Mouse (Mus musculus) forebrain, embryonic 12.5 days (tissue): Measurements from ENCODE around the gene Rnf223. TPM values are rescaled to one million over a fixed set of nuclear protein-coding genes. Genes with fewer than 3 reads are reported as not detected.

Experiments used
- ATAC-seq: fragments of 200-750 bp; cut with Nextera tagmentation; 2 replicates; pipeline ENCODE4 v1.8.0; 2017; ENCODE audit warnings: moderate TSS enrichment; ENCODE audit not compliant: low FRiP score
- H3K27ac ChIP-seq: fragments of 300-500 bp; sonication (generic); 2 replicates; pipeline ENCODE4 v1.5.1; 2016; ENCODE audit warnings: mild to moderate bottlenecking
- H3K27me3 ChIP-seq: fragments of 300-500 bp; sonication (generic); 2 replicates; pipeline ENCODE4 v1.6.1; 2016; ENCODE audit warnings: mild to moderate bottlenecking
- H3K36me3 ChIP-seq: fragments of 300-500 bp; sonication (generic); replicated peaks from 2 replicates; pipeline ENCODE4 v1.6.1; 2016; ENCODE audit warnings: mild to moderate bottlenecking
- H3K4me1 ChIP-seq: fragments of 300-500 bp; sonication (generic); 2 replicates; pipeline ENCODE4 v1.6.1; 2016
- H3K4me2 ChIP-seq: fragments of 300-500 bp; sonication (generic); 2 replicates; pipeline ENCODE4 v1.6.1; 2016; ENCODE audit warnings: mild to moderate bottlenecking, moderate library complexity
- H3K4me3 ChIP-seq: fragments of 300-500 bp; sonication (generic); replicated peaks from 2 replicates; pipeline ENCODE4 v1.5.1; 2016; ENCODE audit warnings: mild to moderate bottlenecking
- H3K9ac ChIP-seq: fragments of 300-500 bp; sonication (generic); 2 replicates; pipeline ENCODE4 v1.6.1; 2016; ENCODE audit warnings: mild to moderate bottlenecking
- H3K9me3 ChIP-seq: fragments of 300-500 bp; sonication (generic); 2 replicates; pipeline ENCODE4 v1.6.1; 2016
- WGBS: fragments of 180-500 bp; shearing (Covaris S2); methylation state at CpG from one replicate; pipeline ENCODE4 v1.1.7; 2016; 5-methylcytosine and 5-hydroxymethylcytosine counted together
- polyA plus RNA-seq: library from polyadenylated mRNA; unstranded; fragments of >200 nt; fragmentation: Nextera tagmentation; extraction: Ambion mirVana; gene quantifications from 2 replicates; pipeline ENCODE4 v1.2.1, GENCODE M21; 2016

Gene Rnf223
- 1.2 and 1.3 TPM in 2 replicates for polyA plus RNA-seq

- Histone ChIP-seq H3K9ac (no peak within 1 kb of the TSS), H3K36me3 (peaks cover 20% of the 10 kb centered on the region), H3K27me3 (no peaks in the 10 kb centered on the region), H3K4me1 (0 out of 2 replicates have a peak, but pooled peaks cover 8% of the 10 kb centered on the region), H3K9me3 (no peaks in the 10 kb centered on the region), H3K4me2 (no peak within 1 kb of the TSS), H3K4me3 (no peak within 1 kb of the TSS), H3K27ac (no peak within 1 kb of the TSS)
- no peak for ATAC-seq
- 87% methylated on average over 15 of the region's 15 CpGs for WGBS
Observed at GRCm38 (mm10) chr4:156130436-156130835, at the start of gene Rnf223. Gene Rnf223, plus strand, starts transcription at chr4:156130513.

- Histone ChIP-seq H3K4me2 (no peak overlapping the region), H3K4me1 (peaks cover 6% of the 10 kb centered on the region), H3K9ac (no peak overlapping the region), H3K27me3 (peaks cover 17% of the 10 kb centered on the region), H3K9me3 (no peaks in the 10 kb centered on the region), H3K36me3 (no peaks in the 10 kb centered on the region), H3K27ac (no peak overlapping the region), H3K4me3 (no peak overlapping the region)
- 68% methylated on average over 4 of the region's 4 CpGs for WGBS
- no peak for ATAC-seq
Observed at GRCm38 (mm10) chr4:156082621-156083234, 47.6 kb upstream of the Rnf223 start.

GRCm38 (mm10) chr4:156083348-156083747 lies 47.0 kb upstream of the Rnf223 start:
- WGBS: 80% methylated on average over 5 of the region's 5 CpGs
- Histone ChIP-seq H3K36me3 (no peaks in the 10 kb centered on the region), H3K4me3 (no peak overlapping the region), H3K27ac (no peak overlapping the region), H3K4me1 (no peaks in the 10 kb centered on the region), H3K9ac (no peak overlapping the region), H3K27me3 (peaks cover 11% of the 10 kb centered on the region), H3K4me2 (no peak overlapping the region), H3K9me3 (no peaks in the 10 kb centered on the region)
- ATAC-seq: no peak

- Histone ChIP-seq H3K4me2 (no peak overlapping the region), H3K4me1 (no peaks in the 10 kb centered on the region), H3K9ac (no peak overlapping the region), H3K9me3 (no peaks in the 10 kb centered on the region), H3K4me3 (no peak overlapping the region), H3K27me3 (peaks cover 6% of the 10 kb centered on the region; the same call in 1 of the 2 replicates), H3K36me3 (no peaks in the 10 kb centered on the region), H3K27ac (no peak overlapping the region)
- ATAC-seq: no peak
- whole genome bisulfite sequencing: 83% methylated on average over 9 of the region's 9 CpGs
Observed at GRCm38 (mm10) chr4:156084096-156084879, 46.0 kb upstream of the Rnf223 start.

- 87% methylated on average over 8 of the region's 8 CpGs for WGBS
Observed at GRCm38 (mm10) chr4:156085256-156085655, 45.1 kb upstream of the Rnf223 start.

GRCm38 (mm10) chr4:156087398-156088087 lies 42.8 kb upstream of the Rnf223 start:
- WGBS: 44% methylated on average over 5 of the region's 5 CpGs
- no peak overlapping the region for H3K4me3 ChIP-seq
- H3K9me3 ChIP-seq: no peaks in the 10 kb centered on the region
- H3K4me2 ChIP-seq: no peak overlapping the region
- H3K36me3 ChIP-seq: no peaks in the 10 kb centered on the region
- no peaks in the 10 kb centered on the region for H3K4me1 ChIP-seq
- no peak for ATAC-seq
- H3K27me3 ChIP-seq: no peaks in the 10 kb centered on the region
- H3K27ac ChIP-seq: no peak overlapping the region
- no peak overlapping the region for H3K9ac ChIP-seq

More at GRCm38 (mm10) chr4:156085256-156085655, 45.1 kb upstream of the Rnf223 start:
- H3K9ac ChIP-seq: no peak overlapping the region
- H3K27me3 ChIP-seq: peaks cover 6% of the 10 kb centered on the region; the same call in 1 of the 2 replicates
- no peak overlapping the region for H3K4me3 ChIP-seq
- ATAC-seq: no peak
- no peaks in the 10 kb centered on the region for H3K9me3 ChIP-seq
- no peak overlapping the region for H3K4me2 ChIP-seq
- H3K4me1 ChIP-seq: no peaks in the 10 kb centered on the region
- H3K27ac ChIP-seq: no peak overlapping the region
- H3K36me3 ChIP-seq: no peaks in the 10 kb centered on the region

GRCm38 (mm10) chr4:156091236-156091635 lies 39.1 kb upstream of the Rnf223 start:
- no peak overlapping the region for H3K9ac ChIP-seq
- no peaks in the 10 kb centered on the region for H3K36me3 ChIP-seq
- H3K4me1 ChIP-seq: no peaks in the 10 kb centered on the region

GRCm38 (mm10) chr4:156092765-156093164 lies 37.5 kb upstream of the Rnf223 start:
- no peak overlapping the region for H3K9ac ChIP-seq
- no peaks in the 10 kb centered on the region for H3K36me3 ChIP-seq
- H3K27me3 ChIP-seq: no peaks in the 10 kb centered on the region; the same call in 1 of the 2 replicates
- no peaks in the 10 kb centered on the region; the same call in 1 of the 2 replicates for H3K4me1 ChIP-seq
- WGBS: 72% methylated on average over 1 of the region's 1 CpGs
- H3K4me2 ChIP-seq: no peak overlapping the region
- no peak overlapping the region for H3K4me3 ChIP-seq
- no peak overlapping the region for H3K27ac ChIP-seq
- H3K9me3 ChIP-seq: no peaks in the 10 kb centered on the region
- no peak for ATAC-seq

More at GRCm38 (mm10) chr4:156091236-156091635, 39.1 kb upstream of the Rnf223 start:
- H3K9me3 ChIP-seq: no peaks in the 10 kb centered on the region
- no peak for ATAC-seq
- no peaks in the 10 kb centered on the region for H3K27me3 ChIP-seq
- H3K4me3 ChIP-seq: no peak overlapping the region
- 86% methylated on average over 1 of the region's 1 CpGs for WGBS
- no peak overlapping the region for H3K27ac ChIP-seq
- H3K4me2 ChIP-seq: no peak overlapping the region

- Histone ChIP-seq H3K27me3 (no peaks in the 10 kb centered on the region; the same call in 1 of the 2 replicates), H3K9ac (no peak overlapping the region), H3K4me1 (no peaks in the 10 kb centered on the region; the same call in 1 of the 2 replicates), H3K4me3 (no peak overlapping the region), H3K9me3 (no peaks in the 10 kb centered on the region), H3K4me2 (no peak overlapping the region), H3K27ac (no peak overlapping the region), H3K36me3 (no peaks in the 10 kb centered on the region)
- WGBS: 92% methylated on average over 5 of the region's 5 CpGs
- ATAC-seq: no peak
Observed at GRCm38 (mm10) chr4:156093758-156094157, 36.6 kb upstream of the Rnf223 start.

- no peak overlapping the region for H3K9ac ChIP-seq
- no peaks in the 10 kb centered on the region; the same call in 1 of the 2 replicates for H3K4me1 ChIP-seq
- no peaks in the 10 kb centered on the region; the same call in 1 of the 2 replicates for H3K27me3 ChIP-seq
- no peak overlapping the region for H3K4me3 ChIP-seq
- no peaks in the 10 kb centered on the region for H3K36me3 ChIP-seq
- ATAC-seq: no peak
- H3K27ac ChIP-seq: no peak overlapping the region
- no peaks in the 10 kb centered on the region for H3K9me3 ChIP-seq
- 93% methylated on average over 1 of the region's 1 CpGs for WGBS
- H3K4me2 ChIP-seq: no peak overlapping the region
Observed at GRCm38 (mm10) chr4:156096191-156096590, 34.1 kb upstream of the Rnf223 start.

- no peaks in the 10 kb centered on the region for H3K36me3 ChIP-seq
- no peaks in the 10 kb centered on the region; the same call in 1 of the 2 replicates for H3K4me1 ChIP-seq
- H3K4me2 ChIP-seq: no peak overlapping the region
- 51% methylated on average over 9 of the region's 9 CpGs for WGBS
- no peak overlapping the region for H3K9ac ChIP-seq
- H3K27ac ChIP-seq: no peak overlapping the region
- H3K4me3 ChIP-seq: no peak overlapping the region
- no peaks in the 10 kb centered on the region for H3K9me3 ChIP-seq
- ATAC-seq: no peak
- H3K27me3 ChIP-seq: no peaks in the 10 kb centered on the region; the same call in 1 of the 2 replicates
Observed at GRCm38 (mm10) chr4:156097770-156098366, 32.4 kb upstream of the Rnf223 start.

GRCm38 (mm10) chr4:156099427-156099826 lies 30.9 kb upstream of the Rnf223 start:
- no peak for ATAC-seq
- Histone ChIP-seq H3K4me3 (no peak overlapping the region), H3K36me3 (no peaks in the 10 kb centered on the region), H3K4me2 (no peak overlapping the region), H3K4me1 (no peaks in the 10 kb centered on the region; the same call in 1 of the 2 replicates), H3K9me3 (no peaks in the 10 kb centered on the region), H3K27ac (no peak overlapping the region), H3K27me3 (no peaks in the 10 kb centered on the region; the same call in 1 of the 2 replicates), H3K9ac (no peak overlapping the region)
- 82% methylated on average over 6 of the region's 6 CpGs for WGBS
